Mouse (Mus musculus) adipocyte (in vitro differentiated cells): ENCODE results near the gene Apbb2.

ENCODE experiments used
- DNase-seq: peaks from one replicate; pipeline ENCODE4 v3.0.0-alpha.2; 2016; ENCODE audit warnings: low spot score

The Apbb2 gene

DNA sequence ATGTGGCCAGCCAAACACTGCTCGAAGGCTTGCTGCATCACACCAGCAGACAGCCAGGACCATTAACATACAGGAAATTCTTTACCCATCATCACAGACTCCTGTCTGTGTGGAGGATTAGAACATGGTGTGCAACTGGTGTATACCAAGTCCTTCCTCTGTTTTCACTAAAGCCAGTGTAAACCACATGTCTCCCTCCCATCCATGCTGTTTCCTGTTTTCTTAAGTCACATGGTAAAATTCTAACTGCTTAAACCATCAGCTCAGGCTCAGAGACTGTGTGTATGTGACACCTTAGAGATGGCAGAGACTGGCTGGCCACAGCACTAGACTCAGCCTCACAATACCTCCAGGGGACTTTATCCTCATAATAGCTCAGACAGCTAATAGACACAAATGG lies 236.5 kb downstream of the Apbb2 start:
- DNase-seq, result no peak

DNA sequence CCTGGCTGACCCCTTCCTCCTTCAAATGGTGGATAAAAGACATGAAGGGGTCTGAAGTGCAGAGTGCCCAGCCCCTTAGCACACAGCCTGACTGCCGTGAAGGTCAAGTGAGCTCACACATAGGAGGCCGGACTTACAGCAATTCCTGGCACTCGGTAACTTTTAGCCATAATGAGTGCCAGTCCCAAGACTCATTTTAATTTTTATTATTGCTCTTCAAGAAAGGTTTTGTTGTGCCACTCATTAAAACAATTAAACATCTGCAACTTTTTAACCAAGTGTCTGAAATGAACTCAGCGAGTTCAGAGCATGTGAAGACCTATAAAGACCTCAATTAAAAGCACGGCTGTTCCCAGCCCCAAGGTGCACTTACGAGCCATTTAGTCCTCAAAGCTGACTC lies 239.6 kb downstream of the Apbb2 start:
- no peak for DNase-seq

DNA sequence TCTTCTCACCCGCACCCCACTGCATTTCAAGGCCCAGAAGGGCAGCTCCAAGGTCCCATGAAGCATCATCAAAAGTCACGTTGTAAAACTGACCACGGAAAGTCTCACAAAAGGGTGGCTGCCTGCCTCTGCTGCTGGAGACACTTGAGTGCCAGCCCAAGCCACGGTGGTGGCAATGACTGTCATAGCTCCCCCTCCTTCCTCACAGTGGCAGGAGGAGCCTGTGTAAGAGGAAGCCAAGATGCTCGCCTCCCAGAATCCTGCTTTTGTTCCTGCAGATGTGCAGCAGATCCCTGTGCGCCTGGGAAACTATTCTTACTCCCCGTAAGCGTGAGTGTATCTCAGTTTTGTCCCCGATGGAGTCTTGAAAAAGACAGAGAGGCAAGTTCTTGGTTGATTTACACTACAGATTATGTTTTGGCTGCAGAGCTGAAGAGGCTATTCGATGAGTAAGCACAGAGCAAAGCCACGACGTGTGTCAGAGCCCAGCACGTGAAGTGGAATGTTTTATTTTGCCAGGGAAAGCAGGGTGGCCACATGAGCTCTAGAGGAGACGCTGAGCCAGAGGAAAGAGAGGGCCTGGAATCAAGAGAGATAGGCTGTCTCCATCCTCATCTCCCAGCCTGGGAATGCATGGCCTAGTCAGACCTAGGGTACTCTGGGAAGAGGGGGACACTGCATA lies 241.9 kb downstream of the Apbb2 start:
- no peak for DNase-seq

DNA sequence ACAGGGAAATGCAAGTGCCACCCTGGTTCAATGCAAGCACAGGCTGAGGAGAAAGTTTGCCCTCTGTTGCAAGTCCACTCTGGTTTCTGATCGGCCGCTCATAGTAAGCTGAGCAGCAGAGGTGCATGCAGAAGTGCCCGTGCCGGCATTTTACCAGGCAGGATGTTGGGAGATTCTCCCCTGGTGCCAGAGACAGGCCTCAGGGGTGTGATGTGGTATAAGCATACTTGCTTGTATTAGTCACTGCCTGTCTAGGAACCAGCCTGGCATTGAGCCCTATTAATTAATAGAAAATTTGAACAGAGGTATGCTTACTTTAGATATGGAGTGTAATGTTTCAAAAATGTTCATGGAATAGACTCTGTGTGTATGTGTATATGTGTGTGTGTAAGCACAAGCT lies 244.2 kb downstream of the Apbb2 start:
- no peak for DNase-seq

DNA sequence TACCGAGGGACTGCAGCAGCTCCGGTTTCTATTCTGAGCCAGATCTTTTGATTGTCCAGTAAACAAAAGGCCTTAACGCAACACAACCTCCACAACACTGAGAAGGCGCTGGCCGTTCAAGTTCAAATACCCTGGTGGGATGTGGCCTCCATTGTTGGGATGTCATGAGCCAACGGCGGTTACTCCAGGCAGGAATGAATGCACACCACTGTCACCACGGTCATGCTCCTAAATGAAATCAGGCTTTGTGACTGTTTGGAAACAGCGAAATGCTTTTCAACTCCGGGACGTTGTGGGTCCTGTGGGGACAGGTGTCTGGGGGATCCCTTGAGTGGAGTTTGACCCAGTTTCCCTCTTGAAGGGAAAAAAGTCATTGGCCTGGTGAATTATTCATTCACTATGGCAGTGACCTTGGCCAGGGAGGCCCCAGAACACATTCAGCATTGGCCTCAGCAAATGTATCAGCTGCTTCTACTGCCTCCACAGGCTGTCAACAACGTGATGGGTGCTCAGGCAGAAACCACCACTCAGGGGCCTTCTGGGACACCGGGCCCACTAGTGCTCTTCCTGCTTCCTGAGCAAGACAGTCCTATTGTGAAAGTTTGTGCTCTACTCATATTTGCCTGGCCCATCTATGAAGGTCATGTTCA lies 244.9 kb downstream of the Apbb2 start:
- DNase-seq, result no peak

DNA sequence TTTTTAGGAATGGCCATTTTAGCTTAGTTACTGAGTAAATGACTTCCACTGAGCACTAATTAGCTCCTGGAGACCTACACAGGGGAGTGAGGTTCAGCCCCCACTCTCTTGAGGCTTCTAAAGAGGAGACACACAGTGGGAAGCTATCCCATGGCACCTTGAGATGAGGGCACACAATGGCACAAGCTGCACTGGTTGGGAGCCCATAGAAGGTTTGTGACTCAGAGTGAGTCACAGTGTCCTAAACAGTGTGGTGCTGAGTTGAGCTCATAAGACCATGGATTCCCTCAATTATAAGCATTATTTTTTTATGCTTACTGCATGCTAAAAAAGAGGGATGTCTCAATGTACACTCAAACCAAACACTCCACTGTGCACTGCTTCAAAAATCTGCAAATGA lies 247.5 kb downstream of the Apbb2 start:
- no peak for DNase-seq

DNA sequence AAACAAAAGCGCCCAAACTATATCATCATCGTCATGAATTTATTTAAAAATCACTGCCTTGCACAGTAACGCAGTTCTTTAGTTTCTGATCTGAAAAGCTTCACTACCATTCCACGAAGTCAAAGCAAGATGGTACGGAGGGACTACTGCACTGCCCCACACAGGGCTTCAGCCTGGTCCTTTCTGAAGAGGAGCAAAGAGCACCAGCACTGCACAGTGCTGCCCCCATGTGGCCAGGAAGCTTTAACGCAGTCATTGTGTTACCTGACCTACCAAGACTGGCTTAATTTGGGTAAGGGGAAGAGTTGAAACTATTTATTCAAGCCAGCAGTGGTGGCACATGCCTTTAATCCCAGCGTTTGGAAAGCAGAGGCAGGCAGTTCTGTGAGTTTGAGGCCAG lies 249.6 kb downstream of the Apbb2 start:
- peak; percentile 73 for DNase-seq

DNA sequence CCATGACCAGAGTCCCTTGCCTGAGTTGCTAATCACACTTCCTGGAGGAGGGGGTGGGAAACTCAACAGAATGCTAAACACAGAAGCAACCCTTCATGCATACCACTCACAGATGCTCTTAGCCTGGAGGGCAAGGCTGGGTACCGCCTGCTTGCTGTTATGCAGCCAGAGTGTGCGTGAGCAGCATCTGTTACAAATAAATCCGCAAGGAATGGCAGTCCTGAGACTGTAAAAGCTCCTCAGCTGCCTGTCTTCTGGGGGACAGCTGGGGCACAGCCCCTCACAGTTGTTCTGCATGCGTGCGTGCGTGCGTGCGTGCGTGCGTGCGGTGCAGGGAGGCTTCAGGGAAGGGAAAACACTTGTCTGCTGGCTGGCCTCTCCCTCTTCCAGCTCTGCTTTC lies 250.9 kb downstream of the Apbb2 start:
- no peak for DNase-seq

DNA sequence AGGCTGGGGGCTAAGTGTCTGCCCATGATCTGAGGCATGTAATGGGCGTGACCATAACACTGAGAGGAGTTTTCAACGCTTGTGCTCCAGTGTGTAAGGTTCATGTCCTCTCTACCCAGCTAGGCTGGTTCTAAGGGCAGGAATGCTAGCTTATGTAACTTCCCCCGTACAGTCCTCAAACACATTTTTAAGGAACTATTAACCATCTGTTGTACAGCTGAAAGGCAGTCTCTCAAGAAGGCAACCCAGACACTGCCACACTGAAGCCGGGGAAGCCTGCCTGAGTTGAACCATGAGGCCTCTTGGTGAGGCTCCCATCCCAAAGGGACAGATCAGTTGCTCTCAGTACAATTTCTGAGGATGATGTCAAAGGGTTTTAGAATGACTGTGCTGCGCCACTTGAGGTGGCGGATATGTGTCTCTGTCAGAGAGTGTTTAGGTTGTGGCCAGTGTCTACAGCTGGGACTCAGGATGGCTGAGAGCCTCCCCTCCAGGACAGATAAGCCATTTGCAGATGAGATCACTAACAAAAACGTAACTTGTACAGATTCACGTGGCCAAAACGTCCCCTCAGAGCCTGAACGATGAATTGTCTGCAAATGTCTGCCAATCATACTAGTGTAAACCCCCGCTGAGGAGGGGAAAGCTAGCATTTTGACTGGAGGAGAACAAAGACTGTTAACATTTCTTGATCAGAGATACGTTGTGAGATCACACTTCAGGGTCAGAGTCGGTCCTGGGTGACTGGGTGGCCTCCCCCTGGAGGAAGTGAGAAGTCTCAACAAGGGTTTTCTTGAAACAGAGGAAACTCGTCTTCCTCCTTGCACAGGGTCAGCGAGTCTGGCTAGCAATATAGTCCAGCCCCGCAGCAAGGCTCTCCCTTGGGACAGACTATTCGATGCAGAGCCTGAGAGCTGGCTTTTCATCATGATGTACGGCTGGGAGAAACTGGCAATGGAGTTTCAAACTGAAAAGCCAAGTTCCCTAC lies 255.0 kb downstream of the Apbb2 start:
- no peak for DNase-seq

DNA sequence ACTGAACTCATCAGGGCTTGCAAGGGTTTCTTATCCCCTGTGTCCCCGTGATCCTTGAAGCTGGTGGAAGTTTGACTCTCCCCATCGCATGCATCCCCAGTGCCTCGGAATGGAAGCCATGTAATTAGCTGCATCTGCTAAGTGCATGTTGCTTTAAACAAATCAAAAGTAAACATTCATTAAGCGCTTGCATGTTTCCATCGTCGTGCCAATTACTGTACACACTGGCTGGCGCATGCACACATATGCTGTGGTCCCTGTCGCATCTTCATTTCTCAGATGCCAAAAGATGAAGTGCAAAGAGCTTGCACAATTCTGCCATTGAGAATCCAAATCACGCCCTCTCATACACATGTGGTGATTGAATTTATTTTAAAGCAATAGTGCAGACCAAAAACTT lies 257.8 kb downstream of the Apbb2 start:
- DNase-seq, result no peak

DNA sequence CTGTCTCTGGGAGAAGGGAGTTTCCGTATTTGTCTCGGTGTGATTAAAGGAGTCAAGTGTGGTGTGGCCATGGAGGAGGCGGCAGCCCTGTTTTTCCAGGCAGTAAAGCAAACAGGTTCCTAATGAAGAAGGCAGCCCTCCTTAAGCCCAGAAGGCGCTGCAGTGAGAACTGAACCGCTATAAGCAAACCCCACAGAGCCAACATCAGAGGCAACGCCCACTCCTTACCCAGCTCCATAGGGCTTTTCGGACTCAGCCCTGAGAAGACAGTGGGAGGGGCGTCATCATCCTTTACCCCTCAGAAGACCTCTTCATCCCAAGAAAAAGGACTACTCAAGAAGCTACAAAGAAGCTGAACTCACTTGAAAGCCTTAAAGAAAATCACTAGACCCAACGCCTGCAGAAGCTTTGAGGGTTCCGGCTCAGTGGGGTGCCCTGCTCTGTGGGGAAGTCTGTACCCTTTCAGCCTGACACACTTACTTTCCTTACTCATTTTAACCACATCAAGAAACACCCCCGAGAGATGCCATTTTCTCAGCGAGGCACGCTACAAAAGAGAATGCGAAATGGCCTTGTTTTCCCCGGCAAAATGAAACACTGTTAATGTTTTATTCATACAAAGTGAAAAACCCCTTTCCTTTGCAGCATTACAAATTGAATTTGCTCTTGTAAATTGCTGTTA lies 258.7 kb downstream of the Apbb2 start:
- DNase-seq, result no peak

DNA sequence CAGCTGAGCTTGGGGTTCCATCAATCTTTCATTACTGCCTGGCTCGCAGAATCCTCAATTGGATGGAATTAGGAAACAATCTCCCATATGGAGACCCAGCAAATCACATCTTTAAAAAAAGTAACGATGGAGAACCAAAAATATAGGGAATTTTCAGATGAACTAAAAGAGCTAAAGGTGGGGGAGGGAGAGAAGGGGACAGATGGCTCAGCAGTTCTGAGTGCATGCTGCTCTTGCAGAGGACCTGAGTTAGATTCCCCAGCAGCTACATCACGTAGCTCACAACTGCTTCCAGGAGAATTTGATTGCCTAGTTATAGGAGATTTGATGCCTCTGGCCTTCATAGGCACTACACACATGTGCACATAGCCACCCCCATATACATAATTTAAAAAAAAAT lies 263.4 kb downstream of the Apbb2 start:
- DNase-seq, result no peak

DNA sequence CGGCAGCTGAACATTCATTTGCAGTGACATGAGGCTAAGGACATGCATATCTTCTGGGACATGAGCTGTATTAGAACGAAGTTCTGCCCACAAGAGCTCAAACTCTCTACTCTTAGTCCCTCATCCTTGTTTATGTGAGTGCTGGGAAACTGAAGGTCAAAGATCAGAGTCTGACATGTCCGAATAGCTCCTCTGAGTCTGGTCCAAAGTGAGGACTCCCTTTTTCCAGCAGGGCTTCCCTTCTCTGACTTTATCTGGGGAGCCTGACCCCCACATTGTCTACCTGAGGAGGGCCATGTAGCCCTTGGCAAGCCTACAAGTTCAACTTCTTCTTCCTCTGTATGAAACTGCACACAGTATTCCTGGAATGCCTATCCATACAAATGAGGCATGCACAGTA lies 264.7 kb downstream of the Apbb2 start:
- DNase-seq, result no peak

DNA sequence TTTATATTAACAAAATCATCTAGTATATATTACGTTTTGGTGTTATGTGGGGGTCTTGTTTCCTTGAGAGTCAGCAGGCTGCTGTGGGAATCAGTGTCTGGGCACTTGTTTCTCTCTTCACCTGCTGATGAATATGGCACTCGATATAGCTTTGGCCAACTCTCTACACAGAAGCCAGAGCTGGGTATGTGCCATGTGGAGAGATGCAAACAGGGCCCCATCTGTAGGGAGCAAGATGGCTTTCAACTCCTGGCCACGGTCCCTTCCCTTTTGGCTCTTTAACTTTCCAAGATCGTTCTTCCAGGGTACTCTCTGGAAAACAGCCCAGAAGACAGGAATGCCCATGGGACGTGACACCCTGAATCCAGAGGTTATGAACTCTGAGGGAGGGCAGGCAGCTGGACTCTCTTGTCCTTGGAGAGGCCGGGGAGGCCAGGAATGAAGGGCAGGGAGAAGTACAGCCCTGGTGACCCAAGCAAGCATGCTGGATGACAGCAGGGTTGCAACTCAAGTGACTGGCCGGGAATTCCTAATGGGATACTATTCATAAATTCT lies 266.7 kb downstream of the Apbb2 start:
- DNase-seq, result no peak

DNA sequence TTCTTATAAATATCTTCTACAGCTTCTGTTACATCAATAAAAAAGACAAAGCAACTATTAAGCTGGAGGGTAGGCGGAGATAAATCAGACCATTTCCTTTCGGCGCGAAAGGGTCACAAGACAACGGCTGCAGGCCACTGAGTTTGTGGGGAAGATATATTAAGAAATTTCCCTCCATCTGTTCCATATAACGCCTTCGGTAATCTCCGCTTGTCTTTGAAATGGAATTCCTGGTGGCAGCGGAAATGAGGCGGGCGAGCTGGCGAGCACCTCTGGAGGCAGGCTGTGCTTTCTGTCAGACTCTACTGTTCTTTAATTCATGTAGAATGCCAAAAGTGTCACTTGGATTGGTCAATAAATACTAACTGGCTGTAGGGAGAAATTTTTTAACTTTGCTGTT lies 267.5 kb downstream of the Apbb2 start:
- DNase-seq, result no peak

DNA sequence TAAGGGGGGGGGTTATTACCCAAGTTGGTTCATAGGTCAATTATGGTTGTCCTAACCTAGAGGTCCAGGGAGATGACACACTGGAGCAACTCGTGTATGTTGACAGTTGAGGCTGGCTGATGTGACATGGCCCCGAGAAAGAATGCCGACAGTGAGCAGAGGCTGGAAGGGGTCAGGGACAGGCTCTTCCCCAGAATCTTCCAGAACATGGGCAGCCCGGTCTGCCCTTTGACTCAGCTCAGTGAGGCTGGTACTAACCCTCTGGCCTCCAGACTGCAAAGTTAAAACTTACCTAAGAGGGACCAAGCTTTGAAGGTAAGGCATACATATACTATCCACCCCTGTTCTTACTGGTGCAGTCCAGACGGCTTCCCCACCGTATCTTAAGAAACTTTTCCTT lies 268.0 kb downstream of the Apbb2 start:
- no peak for DNase-seq

DNA sequence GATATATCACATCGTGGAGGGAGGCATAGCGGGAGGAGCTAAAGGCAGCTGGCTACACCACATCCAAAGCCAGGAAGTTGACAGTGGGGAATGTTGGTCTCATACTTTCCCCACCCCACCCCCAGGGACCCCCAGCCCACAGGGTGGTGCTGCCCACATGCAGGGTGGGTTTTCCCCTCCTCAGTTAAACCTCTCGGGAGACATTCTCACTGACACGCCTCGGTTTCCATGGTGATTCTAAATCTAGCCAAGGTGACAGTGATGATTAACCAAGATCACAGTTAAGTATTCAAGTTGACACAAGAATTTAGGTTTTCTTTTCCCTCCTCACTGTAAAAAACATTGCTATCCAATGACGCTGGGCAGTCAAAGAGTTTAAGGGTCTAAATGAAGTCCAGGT lies 270.2 kb downstream of the Apbb2 start:
- DNase-seq, result no peak

DNA sequence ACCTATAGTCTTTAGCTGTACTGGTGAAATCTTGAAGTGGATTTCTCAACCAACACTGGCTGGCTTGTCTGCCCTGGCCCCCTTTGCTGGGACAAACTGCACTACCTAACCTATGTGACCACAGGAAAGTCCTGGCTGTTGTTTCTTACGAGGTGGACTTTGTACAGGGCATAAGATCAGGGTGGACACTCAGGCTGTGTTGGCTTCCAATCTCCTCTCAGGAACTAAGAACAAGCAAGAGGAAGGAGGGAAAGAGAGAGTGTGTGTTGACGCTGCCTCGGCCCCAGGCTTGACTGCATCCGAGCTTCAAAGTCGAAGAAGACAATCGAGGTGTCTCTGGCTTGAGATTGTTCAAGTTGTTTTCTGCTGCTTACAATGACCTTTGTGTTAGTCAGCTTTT lies 271.8 kb downstream of the Apbb2 start:
- DNase-seq, result no peak

DNA sequence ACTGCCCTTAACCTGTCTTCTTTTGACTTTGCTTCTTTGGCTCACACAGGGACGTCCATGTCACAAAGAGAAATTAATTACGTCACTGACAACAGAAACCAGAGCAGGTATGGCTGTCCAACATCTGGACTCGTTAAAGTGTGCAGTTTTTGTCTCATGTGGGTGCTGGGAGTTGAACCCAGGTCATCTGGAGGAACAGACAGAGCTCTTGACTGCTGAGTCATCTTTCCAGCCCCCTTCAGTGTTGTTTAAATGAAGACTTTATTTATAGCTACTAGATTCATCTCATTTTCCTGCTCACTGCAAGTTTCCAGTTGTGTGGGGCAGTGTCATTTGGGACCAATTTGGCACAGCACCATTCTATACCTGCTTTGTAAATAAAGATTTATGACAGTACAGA lies 273.4 kb downstream of the Apbb2 start:
- DNase-seq, result peak; percentile 19

DNA sequence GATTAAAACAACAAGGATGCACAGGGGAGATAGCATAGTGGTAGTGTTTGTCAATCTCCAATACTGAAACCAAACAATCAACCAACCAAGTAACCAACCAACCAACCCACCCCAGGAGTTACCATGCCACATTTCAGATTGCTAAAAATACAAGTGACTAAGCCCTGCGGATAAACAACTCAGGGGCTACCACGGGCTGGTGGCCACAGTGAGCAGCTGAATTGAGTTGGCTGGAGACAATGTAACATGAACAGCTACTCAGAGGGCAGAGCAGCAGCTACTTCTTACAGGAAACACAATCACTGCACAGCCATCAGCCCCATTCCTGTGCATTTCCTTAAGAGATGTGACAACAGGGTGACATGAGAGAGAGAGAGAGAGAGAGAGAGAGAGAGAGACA lies 274.4 kb downstream of the Apbb2 start:
- DNase-seq, result no peak

DNA sequence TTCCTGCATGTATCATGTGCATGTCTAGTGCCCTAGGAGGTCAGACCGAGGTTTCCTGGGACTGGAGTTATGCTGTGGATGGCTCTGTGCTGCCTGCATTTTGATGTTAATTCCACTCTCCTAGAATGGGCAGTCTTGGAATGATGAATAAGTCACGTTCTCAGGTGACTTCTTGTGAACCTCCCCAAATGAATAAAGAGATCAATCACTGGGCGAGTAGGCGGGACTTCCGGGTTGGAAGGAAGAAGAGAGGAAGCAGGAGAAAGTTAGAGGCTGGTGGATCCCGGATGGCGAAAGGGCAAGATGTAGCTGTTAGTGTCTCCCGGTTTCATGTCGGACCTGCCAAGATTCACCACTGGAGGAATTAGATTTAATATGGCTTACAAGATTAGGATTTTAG lies 276.3 kb downstream of the Apbb2 start:
- no peak for DNase-seq

DNA sequence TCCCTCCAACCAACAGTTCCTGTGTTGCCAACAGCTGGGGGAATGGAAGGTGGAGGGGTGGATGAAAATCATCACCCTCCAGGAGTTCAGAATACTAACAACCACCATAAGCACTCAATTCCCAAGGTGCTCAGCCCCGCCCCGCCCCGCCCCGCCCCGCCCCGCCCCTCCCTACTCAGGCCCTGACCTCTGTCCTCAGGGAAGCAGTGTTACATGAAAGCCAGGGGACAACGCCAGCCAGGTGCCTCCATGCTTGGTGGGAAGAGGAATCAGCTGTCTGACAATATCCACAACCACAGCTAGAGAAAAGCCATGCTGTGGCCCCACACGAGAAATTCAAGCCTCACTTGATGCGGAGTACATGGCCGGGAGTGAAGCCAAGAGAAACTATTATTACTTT lies 276.7 kb downstream of the Apbb2 start:
- DNase-seq, result no peak
